Comparison of ENCODE assay signal across 11 mouse cellular contexts in the genomic region with DNA sequence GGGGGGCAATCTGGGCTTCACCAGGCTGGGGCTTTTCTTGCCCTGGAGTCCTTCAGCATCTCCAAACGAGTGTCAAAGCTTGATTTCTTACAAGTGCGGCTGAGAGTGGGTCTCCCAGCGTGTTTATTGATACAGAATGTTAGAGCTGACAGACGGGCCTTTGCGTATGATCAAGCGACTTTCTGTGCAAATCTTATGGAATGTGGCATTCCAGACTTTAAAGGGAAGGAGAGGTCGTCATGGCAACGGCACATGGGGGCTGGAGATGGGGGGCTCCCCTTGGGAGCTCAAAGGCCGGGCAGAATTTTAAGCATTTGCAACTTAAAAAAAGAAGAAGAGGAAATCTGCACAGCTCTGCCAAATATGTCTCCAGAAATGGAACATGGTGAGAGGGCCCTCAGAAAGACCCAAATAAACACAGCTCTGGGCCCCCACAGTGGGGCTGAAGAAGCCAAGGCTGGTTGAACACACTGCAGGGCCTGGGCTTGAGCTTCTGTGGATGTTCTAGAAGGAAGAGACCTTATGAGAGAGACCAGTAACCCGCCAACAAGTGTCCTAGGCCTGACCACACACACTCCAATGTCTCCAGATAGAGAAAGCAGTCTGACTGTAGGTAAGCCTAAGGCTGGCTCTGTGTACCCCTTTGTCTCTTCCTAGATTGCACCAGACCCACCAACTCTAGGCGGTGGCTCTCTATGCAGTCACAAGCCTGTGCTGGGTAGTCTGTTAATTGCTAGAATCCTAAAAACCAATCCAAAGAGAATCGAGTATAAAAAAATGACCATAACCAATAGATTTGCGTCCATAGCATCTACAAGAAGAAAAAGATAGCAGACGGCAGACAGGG. TPM values are rescaled to one million over a fixed set of nuclear protein-coding genes. Genes with fewer than 3 reads are reported as not detected.
DNase-seq lines count a peak whose midpoint lies in the region; ATAC-seq lines count a peak whose summit lies in the region.
"Had no signal": no experiment of that assay in that cellular context is flagged by ENCODE, and none has a peak within 500 bp of the region (broad histone marks: within the 10 kb centered on the region; RNA-seq: fewer than 3 reads in every experiment).

No protein-coding gene starts in this region.

- intact Hi-C loops in left cerebral cortex, postnatal 14 days (cut with DNase I) = no loop called here

- peaks cover 50% of the 10 kb centered on the region for H3K4me1 ChIP-seq in embryonic facial prominence, embryonic 14.5 days (ENCODE audit: control insufficient read depth, insufficient read depth, low read length)
- peaks cover 23% of the 10 kb centered on the region for H3K4me1 ChIP-seq in hindbrain, embryonic 15.5 days (replicated peaks)
- peaks cover 8% of the 10 kb centered on the region; the same call in 1 of the 2 replicates for H3K4me1 ChIP-seq in neural tube, embryonic 11.5 days (ENCODE audit: control insufficient read depth, insufficient read depth, low read length)

- peak overlapping the region; percentile 25 for H3K4me2 ChIP-seq in embryonic facial prominence, embryonic 14.5 days (ENCODE audit: low read depth, low read length)
- H3K4me2 ChIP-seq in hindbrain, embryonic 15.5 days = 0 out of 2 replicates have a peak overlapping the region, but pooled peaks have one; percentile 15
- H3K4me2 ChIP-seq in neural tube, embryonic 11.5 days (ENCODE audit: low read depth) = no peak overlapping the region

- H3K27ac ChIP-seq in embryonic facial prominence, embryonic 14.5 days (replicated peaks; ENCODE audit: low read depth, low read length) = peak overlapping the region; percentile 74
- H3K27ac ChIP-seq in hindbrain, embryonic 15.5 days (replicated peaks) = peak overlapping the region; percentile 71
- no peak overlapping the region for H3K27ac ChIP-seq in neural tube, embryonic 11.5 days (ENCODE audit: low read depth, low read length)
- H3K27ac ChIP-seq: gastrocnemius, adult 2 months; kidney, postnatal 0 days had no signal

- peak; percentile 24; the same call in 1 of the 2 replicates for ATAC-seq in embryonic facial prominence, embryonic 14.5 days (ENCODE audit: low read depth)
- peak; percentile 16; the same call in 1 of the 2 replicates for ATAC-seq in hindbrain, embryonic 15.5 days (ENCODE audit: low FRiP score, low read depth)
- ATAC-seq in neural tube, embryonic 11.5 days (ENCODE audit: insufficient read depth, low FRiP score, low TSS enrichment) = no peak

- no peaks in the 10 kb centered on the region for H3K36me3 ChIP-seq in embryonic facial prominence, embryonic 14.5 days (ENCODE audit: control insufficient read depth, insufficient read depth, low read length)
- H3K36me3 ChIP-seq in hindbrain, embryonic 15.5 days = no peaks in the 10 kb centered on the region
- H3K36me3 ChIP-seq in neural tube, embryonic 11.5 days (ENCODE audit: control insufficient read depth, insufficient read depth, low read length) = no peaks in the 10 kb centered on the region

- no peaks in the 10 kb centered on the region for H3K27me3 ChIP-seq in embryonic facial prominence, embryonic 14.5 days (replicated peaks; ENCODE audit: control insufficient read depth, insufficient read depth, low read length)
- H3K27me3 ChIP-seq in hindbrain, embryonic 15.5 days = no peaks in the 10 kb centered on the region
- H3K27me3 ChIP-seq in neural tube, embryonic 11.5 days (ENCODE audit: control insufficient read depth, insufficient read depth, low read length) = no peaks in the 10 kb centered on the region

- no peak overlapping the region; the same call in 1 of the 2 replicates for H3K4me3 ChIP-seq in embryonic facial prominence, embryonic 14.5 days (ENCODE audit: low read depth, low read length)
- no peak overlapping the region for H3K4me3 ChIP-seq in hindbrain, embryonic 15.5 days
- H3K4me3 ChIP-seq in neural tube, embryonic 11.5 days (ENCODE audit: low read depth, low read length) = no peak overlapping the region
- H3K4me3 ChIP-seq: gastrocnemius, adult 2 months had no signal

- no peaks in the 10 kb centered on the region for H3K9me3 ChIP-seq in embryonic facial prominence, embryonic 14.5 days (ENCODE audit: control insufficient read depth, low read length)
- H3K9me3 ChIP-seq in hindbrain, embryonic 15.5 days = no peaks in the 10 kb centered on the region
- no peaks in the 10 kb centered on the region for H3K9me3 ChIP-seq in neural tube, embryonic 11.5 days (ENCODE audit: control insufficient read depth, low read length)

- H3K9ac ChIP-seq in embryonic facial prominence, embryonic 14.5 days (ENCODE audit: low read depth, low read length) = no peak overlapping the region
- no peak overlapping the region for H3K9ac ChIP-seq in hindbrain, embryonic 15.5 days
- no peak overlapping the region for H3K9ac ChIP-seq in neural tube, embryonic 11.5 days (ENCODE audit: low read length)

- peak; percentile 29 to 34 for DNase-seq in left cerebral cortex, postnatal 14 days (ENCODE audit: low spot score in 2 of 2)
- no peak for DNase-seq in left cerebral cortex, adult 18-20 months (ENCODE audit: low spot score in 2 of 2)
- DNase-seq in embryonic facial prominence, embryonic 14.5 days (ENCODE audit: low spot score) = peak; percentile 92
- peak; percentile 70 for DNase-seq in neural tube, embryonic 11.5 days (ENCODE audit: low spot score)
- no peak for DNase-seq in urinary bladder, postnatal 25 days (ENCODE audit: low spot score)
- DNase-seq in gastrocnemius, postnatal 4 days (ENCODE audit: low spot score in 2 of 2) = no peak
- no peak for DNase-seq in thymus, postnatal 10 days (ENCODE audit: low spot score in 2 of 2)
- DNase-seq: adrenal gland, postnatal 36 days; gastrocnemius, adult 2 months had no signal

- WGBS in embryonic facial prominence, embryonic 14.5 days = 31% methylated on average over 14 of the region's 14 CpGs
- WGBS in hindbrain, embryonic 15.5 days = 41% methylated on average over 14 of the region's 14 CpGs
- WGBS in neural tube, embryonic 11.5 days = 37% methylated on average over 14 of the region's 14 CpGs

RNA-seq across cellular contexts. Expression of a gene that starts 40.9 kb away (rescaled TPM):
- 1 to 10 TPM; 1.0 to 1.5 TPM for total RNA-seq in left cerebral cortex, postnatal 14 days (2021)
- total RNA-seq in left cerebral cortex, adult 18-20 months (2021) = 1 to 10 TPM; 1.1 to 1.8 TPM
- polyA plus RNA-seq in embryonic facial prominence, embryonic 14.5 days (2014; fragmentation: Nextera tagmentation; extraction: Ambion mirVana) = 46.4 and 50.9 TPM in 2 replicates
- polyA plus RNA-seq in hindbrain, embryonic 15.5 days (2015; fragmentation: Nextera tagmentation; extraction: Ambion mirVana) = 1.9 and 2.5 TPM in 2 replicates
- 16.0 and 24.0 TPM in 2 replicates for polyA plus RNA-seq in neural tube, embryonic 11.5 days (2014; fragmentation: Nextera tagmentation; extraction: Ambion mirVana)
- 1 to 10 TPM; 6.1 to 6.8 TPM for total RNA-seq in gastrocnemius, postnatal 4 days (2021)

Comparison
In these comparisons a context has a peak if more than half of its experiments do, and no peak if none do; other contexts are left out.
1. DNase-seq: peak in left cerebral cortex, postnatal 14 days (2 of 2), embryonic facial prominence, embryonic 14.5 days (single experiment) and neural tube, embryonic 11.5 days (single experiment); none in left cerebral cortex, adult 18-20 months (0 of 2), urinary bladder, postnatal 25 days (single experiment), gastrocnemius, postnatal 4 days (0 of 2) and thymus, postnatal 10 days (0 of 2).